Mouse (Mus musculus) kidney, adult 2 months (tissue): ENCODE measurements at regions not wholly inside any gene's neighbourhood (a gene's known extent, or its start where the extent isn't known, plus 50 kb on each side); places are given as distances from the start of the nearest gene placed in this dataset.

Source experiments
- CTCF ChIP-seq: fragments of 200-500 bp; conservative IDR thresholded peaks from 2 replicates; pipeline ENCODE4 v1.5.1; 2011; ENCODE audit warnings: low read depth, mild to moderate bottlenecking, control low read depth, low read length, moderate library complexity, mixed read lengths; ENCODE audit not compliant: insufficient read depth, insufficient read length
- POLR2A ChIP-seq: fragments of 200-500 bp; IDR thresholded peaks from one replicate; pipeline ENCODE4 v1.6.1; 2011; ENCODE audit warnings: low read depth, low read length, control low read depth

DNA sequence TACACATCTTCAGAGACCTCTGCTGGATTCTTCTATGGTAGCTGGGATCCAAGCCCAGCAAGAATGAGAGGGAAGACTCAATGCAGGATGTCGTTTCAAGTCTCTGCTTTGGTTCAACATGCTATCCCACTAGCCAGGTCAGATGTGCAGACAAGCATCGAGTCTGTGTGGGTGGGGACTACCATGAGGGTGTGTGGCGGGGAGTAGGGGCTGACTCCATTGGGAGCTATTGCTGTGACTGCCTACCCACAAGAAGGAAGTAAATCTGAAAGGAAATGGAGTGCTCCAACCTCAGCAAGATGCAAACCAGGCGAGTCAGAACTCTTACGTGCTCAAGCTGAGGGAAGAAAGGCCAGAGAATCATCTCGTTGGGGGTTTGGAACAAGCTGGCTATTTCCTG is 94.4 kb downstream of the Smim20 start:
- no peak for TF ChIP-seq POLR2A
- TF ChIP-seq CTCF, result no peak
